Mouse (Mus musculus): Measurements from ENCODE around the gene Madd.
A peak's percentile ranks its signal among the peaks of the same experiment; 100 is the strongest.
"Not testable (repeated sequence)": the region's sequence is repeated elsewhere in the genome, so short reads cannot be mapped to it uniquely, and the experiment has no call there.

Madd gene

DNA sequence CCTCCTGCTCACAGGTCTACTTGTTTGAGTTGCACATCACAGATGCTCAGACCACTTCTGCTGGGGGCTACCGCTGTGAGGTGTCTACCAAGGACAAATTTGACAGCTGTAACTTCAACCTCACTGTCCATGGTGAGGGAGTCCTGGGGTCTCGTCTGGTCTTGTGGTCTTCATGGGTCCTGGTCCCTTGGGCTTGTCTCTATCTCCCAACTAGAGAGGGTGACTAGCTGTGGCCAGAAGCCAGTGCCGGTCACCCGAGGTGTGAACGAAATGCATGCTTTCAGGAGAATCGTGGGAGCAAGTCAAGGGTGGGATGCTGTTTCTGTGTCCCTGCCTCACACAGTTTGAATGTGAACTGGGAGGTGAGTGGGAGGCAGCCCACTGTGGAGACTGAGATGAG, 62.6 kb downstream of the Madd start:
- DNase-seq, result no peak

DNA sequence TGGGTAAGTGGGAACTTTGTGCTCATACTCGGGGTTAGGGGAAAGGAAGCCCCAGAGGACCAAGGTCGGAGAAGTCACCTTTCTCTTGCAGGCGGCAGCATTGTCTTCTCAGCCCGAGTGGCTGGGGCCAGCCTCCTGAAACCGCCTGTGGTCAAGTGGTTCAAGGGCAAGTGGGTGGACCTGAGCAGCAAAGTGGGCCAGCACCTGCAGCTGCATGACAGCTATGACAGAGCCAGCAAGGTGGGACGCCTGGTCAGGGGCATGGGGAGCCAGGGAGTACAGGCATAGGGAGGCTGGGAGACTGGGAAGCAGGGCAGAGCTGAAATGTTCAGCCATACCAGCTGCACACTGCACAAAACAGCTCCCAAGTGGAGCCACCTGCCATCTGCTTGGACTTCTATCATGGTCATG, 63.4 kb downstream of the Madd start:
- DNase-seq, result peak; percentile 41 to 64

DNA sequence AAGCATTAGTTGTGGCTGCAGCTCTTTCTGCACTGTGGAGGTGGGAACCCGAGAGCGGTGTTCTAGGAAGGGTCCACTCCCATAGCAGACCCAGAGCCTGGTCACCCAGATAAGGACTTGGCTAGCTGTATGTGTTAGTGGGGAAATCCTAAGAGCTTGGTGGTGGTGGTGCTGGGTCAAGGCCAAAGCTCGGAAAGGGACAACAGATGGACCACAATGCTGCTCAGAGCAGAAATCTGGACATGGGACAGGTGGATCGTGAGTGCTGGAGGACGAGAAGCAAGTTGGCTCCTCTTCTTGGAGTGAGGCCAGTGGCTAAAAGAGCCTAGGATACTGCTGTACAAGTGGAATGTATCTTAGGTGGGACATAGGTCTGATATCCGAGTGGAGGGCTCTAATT, 64.1 kb downstream of the Madd start:
- DNase-seq, result peak; percentile 94 to 95

- DNase-seq, result peak; percentile 82 to 84
Measured at GRCm38 (mm10) chr2:91119061-91119460, 64.6 kb downstream of the Madd start.

DNA sequence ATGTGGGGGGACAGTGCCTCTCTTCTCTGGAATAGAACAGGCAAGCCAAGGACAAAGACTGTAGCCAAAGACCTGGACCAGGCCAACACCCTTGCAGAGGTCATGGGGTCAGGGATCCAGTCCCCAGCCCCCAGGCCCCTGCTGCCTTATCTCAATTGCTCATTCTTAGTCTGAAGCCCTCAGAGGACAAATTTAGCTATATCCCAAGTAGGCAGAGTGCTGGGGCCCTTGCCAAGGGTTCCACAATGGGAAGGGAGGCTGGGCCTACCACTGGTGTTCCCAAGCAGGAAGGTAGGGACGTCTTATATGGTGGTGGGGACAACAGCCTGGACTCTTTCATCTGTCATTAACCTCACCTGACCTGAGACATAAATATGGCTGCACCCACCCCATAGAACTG, 65.0 kb downstream of the Madd start:
- peak; percentile 42 to 60 for DNase-seq

- DNase-seq, result no peak
Measured at GRCm38 (mm10) chr2:91117585-91118275, 65.9 kb downstream of the Madd start, which contains the start of gene Mybpc3. TSS of gene Mybpc3 (plus strand) at chr2:91118144.

GRCm38 (mm10) chr2:91116842-91117241, 66.8 kb downstream of the Madd start:
- DNase-seq, result no peak

- no peak for DNase-seq
Measured at GRCm38 (mm10) chr2:91115578-91115970, 68.1 kb downstream of the Madd start.

DNA sequence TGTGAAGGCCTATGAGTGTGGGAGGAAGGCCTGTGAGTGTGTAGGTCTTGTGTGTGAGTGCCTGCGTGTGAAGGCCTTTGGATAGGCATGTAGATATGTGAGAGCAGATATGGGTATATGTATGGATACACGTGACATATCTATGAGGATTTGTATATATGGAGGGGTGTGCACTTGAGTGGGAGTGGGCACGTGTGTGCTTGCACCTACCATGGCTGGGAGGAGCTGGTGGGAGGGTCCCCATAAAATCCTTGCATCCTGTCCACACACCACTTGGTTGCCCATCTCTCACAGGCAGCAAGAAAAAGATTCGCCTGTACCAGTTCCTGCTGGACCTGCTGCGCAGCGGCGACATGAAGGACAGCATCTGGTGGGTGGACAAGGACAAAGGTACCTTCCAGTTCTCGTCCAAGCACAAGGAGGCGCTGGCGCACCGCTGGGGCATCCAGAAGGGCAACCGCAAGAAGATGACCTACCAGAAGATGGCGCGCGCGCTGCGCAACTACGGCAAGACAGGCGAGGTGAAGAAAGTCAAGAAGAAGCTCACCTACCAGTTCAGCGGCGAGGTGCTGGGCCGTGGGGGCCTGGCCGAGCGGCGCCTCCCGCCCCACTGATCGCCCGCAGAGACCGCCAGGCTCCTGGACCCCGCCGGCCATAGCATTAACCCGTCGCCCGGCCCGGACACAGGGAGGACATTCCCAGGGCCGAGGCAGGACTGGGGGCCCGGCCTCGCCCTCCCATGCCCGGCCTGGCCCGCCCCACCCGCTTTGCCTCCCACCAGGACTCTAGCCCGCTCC, 68.7 kb downstream of the Madd start:
- peak; percentile 97 to 100 for DNase-seq

DNA sequence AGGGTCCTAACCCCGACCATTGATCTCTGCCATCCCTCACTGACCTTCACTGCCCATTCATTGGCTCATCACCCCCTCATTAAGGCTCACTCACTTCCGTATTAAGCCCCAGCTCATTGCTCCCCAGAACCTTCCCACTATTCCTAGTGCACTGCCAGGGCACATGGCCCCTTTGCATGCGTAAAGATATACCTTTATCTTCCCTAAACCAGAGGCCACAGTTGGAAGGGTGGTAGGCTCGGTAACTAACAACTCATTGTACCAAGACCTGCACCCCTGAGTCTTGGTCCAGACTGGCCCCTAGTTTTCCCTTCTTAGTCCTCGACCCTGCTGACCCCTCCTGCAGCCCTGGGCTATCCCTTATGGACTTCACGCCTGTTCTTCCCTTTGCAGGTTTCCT, 69.8 kb downstream of the Madd start:
- DNase-seq, result no peak

DNA sequence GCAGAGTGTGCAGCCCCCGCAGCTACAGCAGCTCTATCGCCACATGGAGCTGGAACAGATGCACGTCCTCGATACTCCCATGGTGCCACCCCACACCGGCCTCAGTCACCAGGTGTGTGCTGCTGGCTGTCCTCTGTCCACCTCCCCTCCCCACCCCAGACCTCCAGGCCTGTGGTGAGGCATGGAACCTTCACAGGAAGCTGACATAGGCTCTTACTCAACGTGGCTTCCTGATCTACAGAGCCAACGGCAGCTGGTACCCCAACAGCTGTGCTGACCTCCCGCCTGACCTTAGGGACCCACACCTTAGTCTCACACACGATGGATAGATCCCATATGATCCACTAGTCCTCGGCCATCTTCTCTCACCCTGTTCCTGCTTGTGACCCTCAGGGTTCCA, 70.3 kb downstream of the Madd start:
- no peak for DNase-seq

- no peak for DNase-seq
Measured at GRCm38 (mm10) chr2:91112491-91112890, 71.1 kb downstream of the Madd start.

DNA sequence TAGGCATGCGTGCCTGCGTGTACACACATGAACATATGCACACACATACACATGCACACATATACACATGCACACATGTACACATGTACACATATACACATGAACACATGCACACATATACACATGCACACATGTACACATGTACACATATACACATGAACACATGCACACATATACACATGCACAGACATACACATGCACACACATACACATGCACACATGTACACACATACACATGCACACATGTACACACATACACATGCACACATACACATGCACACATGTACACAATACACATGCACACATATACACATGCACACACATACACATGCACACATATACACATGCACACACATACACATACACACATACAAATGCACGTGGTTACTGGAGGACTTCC, 71.8 kb downstream of the Madd start:
- DNase-seq, result not testable (repeated sequence)

DNA sequence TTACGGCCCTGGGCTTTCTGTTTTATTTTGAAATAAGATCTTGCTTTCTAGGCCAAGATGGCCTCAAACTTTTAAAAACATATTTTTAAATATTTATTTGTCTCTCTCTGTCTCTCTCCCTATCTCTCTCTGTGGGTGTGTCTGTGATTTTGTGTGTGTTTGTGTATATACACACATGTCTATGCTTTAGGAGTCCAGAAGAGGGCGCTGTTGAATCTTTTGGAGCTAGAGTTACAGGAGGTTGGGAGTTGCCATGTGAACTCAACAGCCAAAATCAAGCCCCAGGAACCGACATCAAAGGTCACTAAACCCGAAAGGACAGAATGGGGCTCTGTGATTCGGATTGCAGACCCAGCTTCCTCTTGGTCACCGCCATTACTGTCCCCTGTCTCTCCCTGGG, 73.2 kb downstream of the Madd start:
- no peak for DNase-seq

GRCm38 (mm10) chr2:91109807-91110385, 73.7 kb downstream of the Madd start:
- DNase-seq, result no peak

DNA sequence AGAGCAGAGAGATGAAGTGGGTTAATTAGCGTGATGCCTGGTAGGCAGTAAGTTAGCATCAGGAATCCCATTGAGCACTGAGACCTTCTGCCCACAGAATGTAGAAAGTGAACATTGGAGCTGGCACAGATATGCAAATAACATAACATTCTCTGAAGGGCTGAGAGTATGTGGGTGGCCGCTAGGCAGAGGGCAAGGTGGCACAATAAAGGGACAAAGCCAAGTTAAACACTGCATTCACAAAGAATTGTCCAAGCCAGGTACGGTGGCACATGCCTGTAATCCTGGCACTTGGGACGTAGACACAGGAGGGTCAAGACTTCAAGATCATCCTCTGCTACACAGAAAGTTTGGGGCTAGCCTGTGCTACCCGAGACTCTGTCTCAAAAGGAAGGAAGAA, 74.4 kb downstream of the Madd start:
- no peak for DNase-seq

- DNase-seq, result no peak
Measured at GRCm38 (mm10) chr2:91108156-91108555, 75.5 kb downstream of the Madd start.

- peak; percentile 92 to 93 for DNase-seq
Measured at GRCm38 (mm10) chr2:91101124-91101740, 82.4 kb downstream of the Madd start.

- no peak for DNase-seq
Measured at GRCm38 (mm10) chr2:91098156-91098555, 85.5 kb downstream of the Madd start.

DNA sequence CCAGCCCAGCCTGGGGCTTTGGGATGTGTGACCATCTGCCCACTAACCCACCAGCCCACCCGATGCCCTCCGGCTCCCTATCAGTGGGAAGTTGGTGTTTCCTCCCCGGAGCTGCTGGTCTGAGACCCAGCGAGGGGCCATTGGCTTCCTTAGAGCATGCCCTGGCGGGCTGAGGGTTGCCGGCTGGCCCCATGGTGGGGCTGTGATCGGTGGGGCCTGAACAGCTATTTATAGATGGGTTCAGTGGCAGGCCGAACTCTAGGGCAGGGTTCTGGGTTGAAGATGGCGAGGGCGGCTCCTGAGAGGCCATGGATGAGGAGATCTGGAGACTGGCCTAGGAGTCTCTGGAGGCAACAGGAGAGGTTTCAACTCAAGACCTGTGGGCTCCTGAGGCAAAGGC, 86.6 kb downstream of the Madd start:
- DNase-seq, result no peak

DNA sequence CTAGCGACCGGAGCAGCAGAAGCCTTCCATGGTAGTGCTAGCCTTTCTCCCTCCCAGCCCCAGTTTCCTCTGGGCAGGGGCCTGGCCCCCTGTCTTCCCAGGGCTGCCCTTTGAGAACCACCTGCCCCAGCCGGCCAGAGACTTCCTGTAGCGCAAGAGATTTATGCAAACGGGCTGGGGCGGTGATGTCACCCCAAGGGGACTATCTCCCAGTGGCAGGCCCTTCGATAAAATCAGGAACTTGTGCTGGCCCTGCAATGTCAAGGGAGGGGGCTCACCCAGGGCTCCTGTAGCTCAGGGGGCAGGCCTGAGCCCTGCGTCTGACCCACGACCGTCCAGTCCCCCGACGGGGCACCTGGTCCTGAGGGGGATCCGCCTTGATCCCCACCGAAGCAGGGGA, 87.1 kb downstream of the Madd start:
- DNase-seq, result no peak

DNA sequence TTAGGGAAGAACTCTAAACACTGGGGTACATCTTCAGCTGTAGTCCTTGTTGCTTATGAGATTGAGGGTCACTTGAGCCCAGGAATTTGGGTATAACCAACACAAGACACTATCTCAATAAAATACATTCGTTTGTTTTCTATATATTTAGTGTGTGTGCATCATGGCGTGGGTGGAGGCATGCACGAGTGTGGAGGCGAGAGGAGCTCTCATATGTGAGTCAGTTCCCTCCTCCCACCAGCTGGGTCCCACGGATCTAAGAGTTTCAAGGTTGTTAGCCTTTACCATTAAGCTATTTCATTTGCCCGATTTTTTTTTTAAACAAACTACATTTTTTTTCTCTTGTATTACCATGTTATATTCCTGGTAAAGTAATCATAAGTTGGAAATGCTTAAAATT, 92.8 kb downstream of the Madd start:
- DNase-seq, result no peak

DNA sequence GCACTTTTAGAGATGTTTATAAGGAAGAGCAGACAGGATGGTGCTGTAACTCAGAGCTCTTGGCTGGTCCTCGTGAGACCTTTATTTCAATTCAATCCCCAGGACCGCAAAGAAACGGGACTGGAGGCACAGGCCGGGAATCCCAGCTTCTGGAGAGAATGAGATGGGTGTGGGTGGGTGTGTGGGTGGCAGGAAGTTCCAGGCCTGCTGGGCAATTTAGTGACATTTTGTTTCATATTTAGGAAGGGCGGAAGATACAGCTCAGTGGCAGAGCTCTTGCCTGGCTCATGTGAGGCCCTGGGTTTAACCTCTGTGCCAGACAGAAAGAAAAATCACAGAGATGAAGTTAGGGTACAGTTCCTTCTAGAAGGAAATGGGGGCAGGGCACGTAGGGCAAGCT, 93.4 kb downstream of the Madd start:
- no peak for DNase-seq

DNA sequence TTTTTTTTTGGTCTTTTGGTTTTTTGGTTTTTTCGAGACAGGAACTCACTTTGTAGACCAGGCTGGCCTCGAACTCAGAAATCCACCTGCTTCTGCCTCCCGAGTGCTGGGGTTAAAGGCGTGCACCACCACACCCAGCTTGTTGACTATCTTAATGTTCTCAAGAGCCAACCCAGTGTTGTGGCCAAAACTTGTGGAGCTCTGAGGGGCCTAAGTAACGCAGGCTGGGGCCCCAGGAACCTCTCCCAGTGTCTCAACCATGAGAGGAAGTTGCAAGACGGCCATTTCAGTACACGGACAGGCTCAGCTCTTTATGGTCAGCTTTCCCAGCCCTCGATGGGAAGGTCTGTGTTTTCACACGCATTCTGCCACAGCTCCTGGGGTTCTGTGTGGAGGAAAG, 94.7 kb downstream of the Madd start:
- no peak for DNase-seq

Data from cerebellum, adult 18-20 months (tissue).